Mouse (Mus musculus): Measurements from ENCODE around the gene Nrap.
A peak's percentile ranks its signal among the peaks of the same experiment; 100 is the strongest.
"Not testable (repeated sequence)": the region's sequence is repeated elsewhere in the genome, so short reads cannot be mapped to it uniquely, and the experiment has no call there.

Nrap gene

GRCm38 (mm10) chr19:56363721-56364460 lies 25.9 kb downstream of the Nrap start:
- DNase-seq: no peak

- no peak for DNase-seq
Observed at GRCm38 (mm10) chr19:56358890-56359289, 30.9 kb downstream of the Nrap start.

GRCm38 (mm10) chr19:56357374-56357708 lies 32.5 kb downstream of the Nrap start:
- DNase-seq: not testable (repeated sequence)

- no peak for DNase-seq
Observed at GRCm38 (mm10) chr19:56356480-56357373, 33.1 kb downstream of the Nrap start.

- DNase-seq: no peak
Observed at GRCm38 (mm10) chr19:56355201-56355600, 34.6 kb downstream of the Nrap start.

- DNase-seq: no peak
Observed at GRCm38 (mm10) chr19:56353689-56354088, 36.1 kb downstream of the Nrap start.

- no peak for DNase-seq
Observed at GRCm38 (mm10) chr19:56349295-56349694, 40.5 kb downstream of the Nrap start.

- DNase-seq: no peak
Observed at GRCm38 (mm10) chr19:56346750-56347149, 43.1 kb downstream of the Nrap start.

GRCm38 (mm10) chr19:56346016-56346415 lies 43.8 kb downstream of the Nrap start:
- peak; percentile 44 for DNase-seq

- peak; percentile 79 for DNase-seq
Observed at GRCm38 (mm10) chr19:56343869-56344563, 45.8 kb downstream of the Nrap start.

- no peak for DNase-seq
Observed at GRCm38 (mm10) chr19:56342006-56342405, 47.8 kb downstream of the Nrap start.

GRCm38 (mm10) chr19:56336826-56337225 lies 53.0 kb downstream of the Nrap start:
- DNase-seq: no peak

- DNase-seq: no peak
Observed at GRCm38 (mm10) chr19:56336321-56336720, 53.5 kb downstream of the Nrap start.

- no peak for DNase-seq
Observed at GRCm38 (mm10) chr19:56326243-56326855, 63.5 kb downstream of the Nrap start.

- DNase-seq: no peak
Observed at GRCm38 (mm10) chr19:56325676-56326075, 64.2 kb downstream of the Nrap start.

- no peak for DNase-seq
Observed at GRCm38 (mm10) chr19:56321303-56321920, 68.4 kb downstream of the Nrap start.

GRCm38 (mm10) chr19:56320186-56320860 lies 69.5 kb downstream of the Nrap start:
- no peak for DNase-seq

GRCm38 (mm10) chr19:56319629-56320028 lies 70.2 kb downstream of the Nrap start:
- DNase-seq: no peak

GRCm38 (mm10) chr19:56319219-56319618 lies 70.6 kb downstream of the Nrap start:
- DNase-seq: no peak

- no peak for DNase-seq
Observed at GRCm38 (mm10) chr19:56316531-56316930, 73.3 kb downstream of the Nrap start.

GRCm38 (mm10) chr19:56300835-56301234 lies 89.0 kb downstream of the Nrap start:
- peak; percentile 31 for DNase-seq

GRCm38 (mm10) chr19:56297264-56297663 lies 92.6 kb downstream of the Nrap start:
- DNase-seq: no peak

Measured in layer of hippocampus, adult 9-11 months (tissue).